Mouse (Mus musculus): ENCODE results near the gene Osbpl3. TPM values are rescaled to one million over a fixed set of nuclear protein-coding genes. Genes with fewer than 3 reads are reported as not detected.

Osbpl3 gene
- polyA plus RNA-seq, 1 experiment = not detected

GRCm38 (mm10) chr6:50306625-50307024 lies 149.4 kb downstream of the Osbpl3 start:
- Histone ChIP-seq H3K36me3 (ENCODE audit: control insufficient read depth) (no peaks in the 10 kb centered on the region), H3K4me1 (ENCODE audit: control insufficient read depth) (no peaks in the 10 kb centered on the region), H3K4me3 (replicated peaks) (no peak overlapping the region), H3K9me3 (ENCODE audit: control insufficient read depth, low read length) (no peaks in the 10 kb centered on the region), H3K27me3 (ENCODE audit: control insufficient read depth) (no peaks in the 10 kb centered on the region)
- TF ChIP-seq TAL1 (IDR thresholded peaks at IDR 0.05; ENCODE audit: low read length) (no peak), GATA1 (IDR thresholded peaks at IDR 0.05; ENCODE audit: low read length) (no peak)

- no peak overlapping the region for H3K4me3 ChIP-seq (replicated peaks)
- no peaks in the 10 kb centered on the region for H3K4me1 ChIP-seq (ENCODE audit: control insufficient read depth)
- TF ChIP-seq GATA1 (IDR thresholded peaks at IDR 0.05; ENCODE audit: low read length) = no peak
- TF ChIP-seq TAL1 (IDR thresholded peaks at IDR 0.05; ENCODE audit: low read length) = no peak
- no peaks in the 10 kb centered on the region for H3K36me3 ChIP-seq (ENCODE audit: control insufficient read depth)
- no peaks in the 10 kb centered on the region for H3K27me3 ChIP-seq (ENCODE audit: control insufficient read depth)
- H3K9me3 ChIP-seq (ENCODE audit: control insufficient read depth, low read length) = no peaks in the 10 kb centered on the region
These were observed 151.0 kb downstream of the Osbpl3 start for GRCm38 (mm10) chr6:50304949-50305491.

GRCm38 (mm10) chr6:50301121-50301520 lies 154.9 kb downstream of the Osbpl3 start:
- Histone ChIP-seq H3K27me3 (ENCODE audit: control insufficient read depth) (no peaks in the 10 kb centered on the region), H3K36me3 (ENCODE audit: control insufficient read depth) (no peaks in the 10 kb centered on the region), H3K9me3 (ENCODE audit: control insufficient read depth, low read length) (no peaks in the 10 kb centered on the region), H3K4me3 (replicated peaks) (no peak overlapping the region), H3K4me1 (ENCODE audit: control insufficient read depth) (no peaks in the 10 kb centered on the region)
- TF ChIP-seq TAL1 (IDR thresholded peaks at IDR 0.05; ENCODE audit: low read length) (no peak), GATA1 (IDR thresholded peaks at IDR 0.05; ENCODE audit: low read length) (no peak)

- Histone ChIP-seq H3K4me1 (ENCODE audit: control insufficient read depth) (no peaks in the 10 kb centered on the region), H3K27me3 (ENCODE audit: control insufficient read depth) (no peaks in the 10 kb centered on the region), H3K4me3 (replicated peaks) (no peak overlapping the region), H3K36me3 (ENCODE audit: control insufficient read depth) (no peaks in the 10 kb centered on the region), H3K9me3 (ENCODE audit: control insufficient read depth, low read length) (no peaks in the 10 kb centered on the region)
- no peak for TF ChIP-seq TAL1 (IDR thresholded peaks at IDR 0.05; ENCODE audit: low read length)
- no peak for TF ChIP-seq GATA1 (IDR thresholded peaks at IDR 0.05; ENCODE audit: low read length)
These were observed 155.4 kb downstream of the Osbpl3 start for GRCm38 (mm10) chr6:50300622-50301021.

GRCm38 (mm10) chr6:50299071-50299470 lies 156.9 kb downstream of the Osbpl3 start:
- no peaks in the 10 kb centered on the region for H3K9me3 ChIP-seq (ENCODE audit: control insufficient read depth, low read length)
- H3K4me3 ChIP-seq (replicated peaks) = no peak overlapping the region
- H3K4me1 ChIP-seq (ENCODE audit: control insufficient read depth) = no peaks in the 10 kb centered on the region
- TF ChIP-seq GATA1 (IDR thresholded peaks at IDR 0.05; ENCODE audit: low read length) (no peak), TAL1 (IDR thresholded peaks at IDR 0.05; ENCODE audit: low read length) (no peak)
- H3K27me3 ChIP-seq (ENCODE audit: control insufficient read depth) = no peaks in the 10 kb centered on the region
- no peaks in the 10 kb centered on the region for H3K36me3 ChIP-seq (ENCODE audit: control insufficient read depth)

GRCm38 (mm10) chr6:50297671-50298070 lies 158.3 kb downstream of the Osbpl3 start:
- no peaks in the 10 kb centered on the region for H3K36me3 ChIP-seq (ENCODE audit: control insufficient read depth)
- no peaks in the 10 kb centered on the region for H3K27me3 ChIP-seq (ENCODE audit: control insufficient read depth)
- no peaks in the 10 kb centered on the region for H3K4me1 ChIP-seq (ENCODE audit: control insufficient read depth)
- no peaks in the 10 kb centered on the region for H3K9me3 ChIP-seq (ENCODE audit: control insufficient read depth, low read length)
- no peak for TF ChIP-seq TAL1 (IDR thresholded peaks at IDR 0.05; ENCODE audit: low read length)
- TF ChIP-seq GATA1 (IDR thresholded peaks at IDR 0.05; ENCODE audit: low read length) = no peak
- no peak overlapping the region for H3K4me3 ChIP-seq (replicated peaks)

GRCm38 (mm10) chr6:50295136-50295535 lies 160.9 kb downstream of the Osbpl3 start:
- Histone ChIP-seq H3K36me3 (ENCODE audit: control insufficient read depth) (no peaks in the 10 kb centered on the region), H3K9me3 (ENCODE audit: control insufficient read depth, low read length) (no peaks in the 10 kb centered on the region), H3K4me1 (ENCODE audit: control insufficient read depth) (peaks cover 2% of the 10 kb centered on the region; the same call in 1 of the 2 replicates), H3K4me3 (replicated peaks) (no peak overlapping the region), H3K27me3 (ENCODE audit: control insufficient read depth) (no peaks in the 10 kb centered on the region)
- TF ChIP-seq GATA1 (IDR thresholded peaks at IDR 0.05; ENCODE audit: low read length) (no peak), TAL1 (IDR thresholded peaks at IDR 0.05; ENCODE audit: low read length) (no peak)

- Histone ChIP-seq H3K9me3 (ENCODE audit: control insufficient read depth, low read length) (no peaks in the 10 kb centered on the region), H3K36me3 (ENCODE audit: control insufficient read depth) (no peaks in the 10 kb centered on the region), H3K4me3 (replicated peaks) (no peak overlapping the region), H3K4me1 (ENCODE audit: control insufficient read depth) (peaks cover 2% of the 10 kb centered on the region; the same call in 1 of the 2 replicates), H3K27me3 (ENCODE audit: control insufficient read depth) (no peaks in the 10 kb centered on the region)
- TF ChIP-seq TAL1 (IDR thresholded peaks at IDR 0.05; ENCODE audit: low read length) (no peak), GATA1 (IDR thresholded peaks at IDR 0.05; ENCODE audit: low read length) (no peak)
These were observed 161.9 kb downstream of the Osbpl3 start for GRCm38 (mm10) chr6:50294128-50294527.

GRCm38 (mm10) chr6:50291650-50292049 lies 164.4 kb downstream of the Osbpl3 start:
- H3K4me3 ChIP-seq (replicated peaks) = no peak overlapping the region
- TF ChIP-seq GATA1 (IDR thresholded peaks at IDR 0.05; ENCODE audit: low read length) (no peak), TAL1 (IDR thresholded peaks at IDR 0.05; ENCODE audit: low read length) (no peak)
- H3K36me3 ChIP-seq (ENCODE audit: control insufficient read depth) = no peaks in the 10 kb centered on the region
- peaks cover 2% of the 10 kb centered on the region; the same call in 1 of the 2 replicates for H3K4me1 ChIP-seq (ENCODE audit: control insufficient read depth)
- H3K27me3 ChIP-seq (ENCODE audit: control insufficient read depth) = no peaks in the 10 kb centered on the region
- no peaks in the 10 kb centered on the region for H3K9me3 ChIP-seq (ENCODE audit: control insufficient read depth, low read length)

- H3K4me3 ChIP-seq (replicated peaks) = no peak overlapping the region
- H3K27me3 ChIP-seq (ENCODE audit: control insufficient read depth) = no peaks in the 10 kb centered on the region
- peaks cover 7% of the 10 kb centered on the region for H3K9me3 ChIP-seq (ENCODE audit: control insufficient read depth, low read length)
- H3K4me1 ChIP-seq (ENCODE audit: control insufficient read depth) = peaks cover 2% of the 10 kb centered on the region; the same call in 1 of the 2 replicates
- no peak for TF ChIP-seq TAL1 (IDR thresholded peaks at IDR 0.05; ENCODE audit: low read length)
- TF ChIP-seq GATA1 (IDR thresholded peaks at IDR 0.05; ENCODE audit: low read length) = no peak
- no peaks in the 10 kb centered on the region for H3K36me3 ChIP-seq (ENCODE audit: control insufficient read depth)
These were observed 169.1 kb downstream of the Osbpl3 start for GRCm38 (mm10) chr6:50286881-50287280.
